Mouse (Mus musculus): ENCODE measurements around the gene Cxcl9.

The Cxcl9 gene

DNA sequence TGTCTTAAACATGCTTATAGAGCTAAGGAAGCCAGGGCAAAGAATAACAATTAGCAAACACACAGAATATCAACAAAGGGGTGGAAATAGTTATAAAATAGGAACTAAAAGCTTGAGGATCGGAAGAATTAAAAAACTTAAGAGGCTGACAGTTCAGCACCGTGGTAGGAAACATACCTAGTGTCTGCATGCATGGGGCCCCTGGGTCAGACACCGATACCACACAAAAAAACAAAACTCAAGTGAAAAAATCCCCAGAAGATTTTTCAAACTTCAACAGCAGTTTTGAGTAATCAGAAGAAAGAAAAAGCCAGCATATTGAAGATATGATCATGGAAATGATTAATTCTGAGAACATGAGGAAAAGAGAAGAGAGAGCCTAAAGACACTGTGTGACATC lies 8.9 kb upstream of the Cxcl9 start:
- no peak for DNase-seq (ENCODE audit: low spot score)

- peak; percentile 35 for DNase-seq (ENCODE audit: low spot score)
These were observed 4.5 kb upstream of the Cxcl9 start for GRCm38 (mm10) chr5:92332359-92332840.

GRCm38 (mm10) chr5:92331635-92332338 lies 3.9 kb upstream of the Cxcl9 start, which contains the start of gene Art3:
TSS of gene Art3 (plus strand) at chr5:92331827.
- no peak for DNase-seq (ENCODE audit: low spot score)

DNA sequence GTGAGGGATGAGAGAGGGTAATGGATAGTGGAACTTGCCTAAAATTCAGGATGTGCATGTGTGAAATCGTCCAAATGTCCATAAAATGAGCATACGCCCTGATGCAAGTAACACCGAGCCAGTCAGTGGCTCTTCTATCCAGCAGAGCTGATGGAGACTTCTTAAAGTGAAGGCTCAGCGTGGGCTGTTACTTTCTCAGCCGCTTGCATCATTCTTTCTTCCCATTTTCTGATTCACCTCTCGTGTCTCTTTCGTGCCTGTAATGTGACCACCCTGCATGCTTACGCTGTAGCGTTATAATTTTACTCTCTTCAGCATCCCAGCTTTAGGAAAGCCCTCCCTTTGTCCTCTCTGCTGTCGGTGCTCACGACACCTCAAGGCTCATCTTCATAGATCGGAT lies 3.2 kb upstream of the Cxcl9 start:
- DNase-seq (ENCODE audit: low spot score), result no peak

DNA sequence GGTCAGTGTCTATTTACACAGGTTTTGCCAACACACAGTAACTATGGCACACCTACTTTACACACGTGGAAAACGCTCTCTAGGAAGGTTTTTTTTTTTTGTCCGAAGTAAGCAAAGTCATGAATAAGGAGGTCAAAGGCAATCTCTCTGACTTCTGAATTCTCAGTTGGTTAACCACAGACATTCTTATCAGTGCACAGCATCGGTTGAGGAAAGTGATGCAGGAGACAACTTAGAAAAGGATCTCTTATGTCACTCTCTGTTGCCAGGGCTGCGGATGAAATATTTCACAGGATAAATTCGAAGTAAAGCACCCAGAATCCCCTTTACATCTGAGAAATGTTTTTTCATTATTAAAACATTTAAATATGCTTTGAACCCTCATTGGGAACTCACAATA lies 512 bp downstream of the Cxcl9 start:
- DNase-seq (ENCODE audit: low spot score), result no peak

DNA sequence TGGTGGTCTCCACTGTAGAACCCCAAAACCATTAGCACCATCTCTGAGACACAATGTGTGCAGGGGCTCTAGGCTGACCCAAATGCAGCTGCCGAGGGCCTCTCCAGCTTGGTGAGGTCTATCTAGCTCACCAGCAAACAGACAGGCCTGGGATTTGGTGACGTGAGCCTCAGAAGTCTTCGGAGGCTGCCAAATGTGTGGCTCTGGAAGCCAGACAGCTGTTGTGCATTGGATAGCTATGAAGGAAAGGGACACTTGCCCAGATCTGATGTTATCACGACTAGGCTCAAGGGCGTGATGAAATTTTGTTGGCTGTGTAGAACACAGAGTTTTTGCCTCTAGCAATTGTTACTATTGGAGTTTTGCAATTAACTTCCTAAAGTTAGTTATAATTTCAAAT lies 4.6 kb downstream of the Cxcl9 start:
- peak; percentile 65 for DNase-seq (ENCODE audit: low spot score)

DNA sequence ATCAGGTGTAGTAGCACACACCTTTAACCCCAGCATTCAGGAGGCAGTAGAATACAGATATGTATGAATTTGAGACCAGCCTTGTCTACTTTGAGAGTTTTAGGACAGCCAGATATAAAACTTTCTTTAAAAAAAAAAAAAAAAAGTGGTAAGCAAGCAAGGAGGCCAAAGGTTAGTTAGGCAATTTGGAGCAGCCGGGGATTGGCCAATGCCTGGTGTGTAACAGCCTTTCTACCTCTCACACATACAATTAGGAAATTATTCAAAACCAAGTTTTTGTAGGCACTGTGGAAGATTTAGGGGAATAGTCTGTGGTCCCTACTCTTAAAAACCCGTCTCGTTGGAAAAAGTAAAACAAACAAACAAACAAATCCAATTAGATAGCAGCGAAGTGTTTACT lies 5.3 kb downstream of the Cxcl9 start:
- DNase-seq (ENCODE audit: low spot score), result no peak

GRCm38 (mm10) chr5:92321631-92322400 lies 6.1 kb downstream of the Cxcl9 start:
- DNase-seq (ENCODE audit: low spot score), result no peak

- no peak for DNase-seq (ENCODE audit: low spot score)
These were observed 9.3 kb downstream of the Cxcl9 start for GRCm38 (mm10) chr5:92318596-92318995.

DNA sequence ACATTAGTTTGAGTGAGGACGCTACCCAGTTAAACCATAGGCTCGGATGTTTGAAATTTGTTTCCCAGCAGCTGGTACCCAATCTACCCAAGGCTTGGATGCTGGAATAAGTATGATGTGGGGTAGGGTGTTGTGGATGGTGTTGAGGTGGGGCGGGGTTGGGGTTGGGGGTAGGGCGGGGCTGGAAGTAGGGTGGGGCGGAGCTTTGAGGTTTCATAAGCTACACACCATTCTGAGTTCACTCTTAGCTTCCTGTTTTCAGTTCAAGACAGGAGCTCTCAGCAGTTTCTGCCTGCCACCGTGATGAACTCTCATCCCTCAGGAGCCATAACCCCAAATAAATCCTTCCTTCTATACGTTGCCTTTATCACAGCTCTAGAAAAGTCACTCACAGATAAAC lies 9.8 kb downstream of the Cxcl9 start:
- no peak for DNase-seq (ENCODE audit: low spot score)

- DNase-seq (ENCODE audit: low spot score), result no peak
These were observed 14.1 kb downstream of the Cxcl9 start for GRCm38 (mm10) chr5:92313776-92314175.

DNA sequence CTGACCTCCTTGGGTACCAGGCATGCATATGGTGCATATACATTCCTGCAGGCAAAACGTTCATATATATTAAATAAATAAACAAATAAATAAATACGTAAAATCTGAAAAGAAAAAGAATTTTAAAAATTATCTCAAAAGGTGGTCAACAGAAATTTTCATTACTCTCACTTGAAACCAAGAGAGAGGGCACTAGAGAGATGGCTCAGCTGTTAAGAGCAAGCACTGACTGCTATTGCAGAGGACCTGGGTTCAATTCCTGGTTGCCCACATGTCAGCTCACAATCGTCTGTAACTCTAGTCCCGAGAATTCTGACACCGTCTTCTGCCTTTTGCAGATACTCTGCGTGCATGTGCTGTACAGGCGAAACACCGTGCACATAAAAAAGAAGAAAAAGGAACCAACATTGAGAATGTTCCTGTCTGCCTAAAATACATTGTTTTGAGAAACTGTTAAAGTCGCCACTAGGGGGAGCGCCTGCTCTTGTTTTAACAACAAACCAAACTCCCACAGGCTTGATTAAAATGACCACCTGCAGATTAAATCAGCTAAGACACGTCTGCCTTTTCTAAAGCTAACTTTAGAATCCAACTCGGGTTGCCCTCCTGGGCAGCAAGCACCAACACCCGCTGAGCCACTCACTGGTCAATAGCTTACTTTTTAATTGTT lies 15.7 kb downstream of the Cxcl9 start:
- DNase-seq (ENCODE audit: low spot score), result peak; percentile 77

GRCm38 (mm10) chr5:92309681-92310511 lies 18.0 kb downstream of the Cxcl9 start, which contains the start of gene Sdad1:
TSS of gene Sdad1 (minus strand) at chr5:92310479.
- DNase-seq (ENCODE audit: low spot score), result peak; percentile 94

- DNase-seq (ENCODE audit: low spot score), result no peak
These were observed 23.6 kb downstream of the Cxcl9 start for GRCm38 (mm10) chr5:92304291-92304690.

DNA sequence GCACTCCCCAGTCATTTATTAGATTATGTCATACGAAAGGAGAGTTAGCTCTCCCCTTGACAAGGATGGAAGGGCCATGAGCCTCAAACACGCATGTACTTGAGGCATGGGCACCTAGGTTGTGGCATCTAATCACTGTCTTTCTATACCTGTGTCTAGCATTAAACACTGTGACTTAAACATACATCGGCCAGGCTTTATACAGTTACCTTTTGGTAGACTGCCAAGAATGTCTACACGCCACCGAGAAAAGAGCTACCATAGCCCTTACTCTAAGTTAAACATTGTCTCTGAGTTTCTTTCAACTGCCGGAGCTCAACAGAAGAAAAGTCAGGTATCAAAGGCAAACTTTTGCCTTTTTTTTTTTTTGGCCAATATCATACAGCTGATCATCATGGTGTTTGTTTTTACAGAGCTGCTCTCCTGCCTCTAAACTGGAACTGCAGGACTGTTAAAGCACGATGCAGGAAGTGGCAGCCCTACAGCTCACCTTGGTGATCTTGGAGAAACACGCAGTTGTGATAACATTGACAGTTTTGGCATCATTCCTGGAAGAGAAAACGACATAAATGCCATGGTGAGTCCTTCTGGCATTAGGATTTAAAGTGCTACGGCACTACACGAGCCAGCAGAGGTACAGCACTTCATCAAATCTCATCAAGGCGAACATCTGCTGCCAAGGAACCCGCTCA lies 25.6 kb downstream of the Cxcl9 start:
- DNase-seq (ENCODE audit: low spot score), result no peak

DNA sequence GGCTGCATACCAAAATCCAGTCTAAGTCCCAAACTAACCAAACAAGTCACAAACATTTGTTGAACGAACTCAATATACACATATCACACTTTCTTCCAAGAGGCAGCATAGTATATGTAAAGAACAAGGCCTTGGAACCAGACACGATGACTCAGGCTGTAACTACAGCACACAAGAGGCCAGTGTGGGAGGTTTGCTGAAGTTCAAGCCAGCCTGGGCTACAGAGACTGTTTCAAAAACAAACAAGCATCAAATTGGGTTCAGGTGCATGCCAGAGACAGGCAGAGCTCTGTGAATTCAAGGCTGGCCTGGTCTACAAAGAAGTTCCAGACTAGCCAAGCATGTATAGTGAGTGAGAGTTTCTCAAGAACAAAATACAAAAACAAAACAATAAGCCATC lies 33.4 kb downstream of the Cxcl9 start:
- DNase-seq (ENCODE audit: low spot score), result no peak

DNA sequence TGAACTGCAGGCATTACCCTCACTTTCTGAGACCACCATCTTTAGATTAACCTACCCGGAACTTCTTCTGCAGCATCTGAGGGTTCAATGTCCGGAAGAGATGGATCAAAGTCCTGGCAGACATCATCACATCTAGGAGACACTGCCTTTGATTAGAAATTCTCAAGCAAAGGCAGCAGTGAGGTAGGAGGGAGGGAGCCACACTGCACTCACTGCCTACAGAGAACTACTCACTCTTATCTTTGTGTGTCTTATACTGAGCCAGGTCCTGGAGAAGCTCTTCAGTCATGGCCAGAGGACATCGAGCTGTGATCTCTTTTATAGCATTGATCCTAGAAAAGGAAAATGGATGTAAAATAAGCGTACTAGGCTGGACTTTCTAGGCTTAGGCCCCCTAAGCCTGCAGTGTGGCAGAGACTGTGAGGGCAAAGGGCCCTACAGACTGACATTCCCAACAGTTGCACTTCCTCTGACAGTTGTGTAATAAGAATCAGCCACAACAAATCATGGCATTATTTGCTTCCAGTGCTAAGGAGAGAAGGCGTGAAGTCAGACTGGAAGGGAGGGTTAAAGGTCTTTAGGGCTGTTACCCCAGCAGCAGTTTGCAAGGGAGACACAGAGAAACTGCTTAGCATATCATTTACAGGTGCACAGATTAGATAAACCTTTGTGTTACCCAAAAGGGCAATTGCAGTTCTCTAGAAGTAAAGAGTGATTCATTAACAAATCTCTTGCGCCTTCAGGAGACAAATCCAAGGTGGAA lies 36.0 kb downstream of the Cxcl9 start:
- no peak for DNase-seq (ENCODE audit: low spot score)

DNA sequence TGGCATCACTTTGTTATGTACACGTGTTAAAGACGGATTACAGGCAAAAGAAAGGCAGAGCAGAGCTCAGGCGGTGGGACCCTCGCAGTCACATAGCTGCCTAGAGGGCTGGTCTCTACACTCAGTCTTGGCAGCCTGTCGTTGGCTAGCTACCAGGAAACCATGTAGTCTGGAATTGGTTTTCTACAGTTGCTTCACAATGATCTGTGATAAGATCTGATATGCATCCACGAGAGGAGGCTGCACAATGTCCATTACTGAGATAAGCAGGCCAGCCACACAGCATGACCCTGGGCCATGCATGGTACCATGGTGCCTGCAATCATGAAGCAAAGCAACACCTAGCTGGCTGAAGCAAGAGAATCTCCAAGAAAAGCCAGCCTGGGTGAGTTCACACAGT lies 40.0 kb downstream of the Cxcl9 start:
- DNase-seq (ENCODE audit: low spot score), result no peak

GRCm38 (mm10) chr5:92283107-92283506 lies 44.8 kb downstream of the Cxcl9 start:
- no peak for DNase-seq (ENCODE audit: low spot score)

- DNase-seq (ENCODE audit: low spot score), result no peak
These were observed 45.3 kb downstream of the Cxcl9 start for GRCm38 (mm10) chr5:92282571-92282970.
